Mouse (Mus musculus) kidney, postnatal 0 days (tissue): Measurements from ENCODE around the gene Kctd7. TPM values are rescaled to one million over a fixed set of nuclear protein-coding genes. Genes with fewer than 3 reads are reported as not detected.

Experiments used
- ATAC-seq: fragments of 200-750 bp; cut with Nextera tagmentation; replicated peaks from 2 replicates; pipeline ENCODE4 v1.8.0; 2017; ENCODE audit warnings: low read depth, moderate number of reproducible peaks, moderate TSS enrichment, moderate library complexity; ENCODE audit not compliant: low FRiP score
- DNase-seq: peaks from one replicate; pipeline ENCODE4 v3.0.0-alpha.2; 2016; ENCODE audit warnings: low spot score
- H3K27ac ChIP-seq: fragments of 300-500 bp; sonication (generic); 2 replicates; pipeline ENCODE4 v1.5.1; 2014; ENCODE audit warnings: mild to moderate bottlenecking
- H3K27me3 ChIP-seq: fragments of 300-500 bp; sonication (generic); 2 replicates; pipeline ENCODE4 v1.6.1; 2014; ENCODE audit warnings: low read length, mixed read lengths; ENCODE audit not compliant: insufficient read depth
- H3K36me3 ChIP-seq: fragments of 300-500 bp; sonication (generic); 2 replicates; pipeline ENCODE4 v1.6.1; 2014; ENCODE audit warnings: low read length, mixed read lengths; ENCODE audit not compliant: insufficient read depth
- H3K4me1 ChIP-seq: fragments of 300-500 bp; sonication (generic); replicated peaks from 2 replicates; pipeline ENCODE4 v1.6.1; 2014; ENCODE audit warnings: antibody characterized with exemption, low read length, mixed read lengths; ENCODE audit not compliant: insufficient read depth
- H3K4me2 ChIP-seq: fragments of 300-500 bp; sonication (generic); 2 replicates; pipeline ENCODE4 v1.6.1; 2014; ENCODE audit warnings: mild to moderate bottlenecking, low read length, moderate library complexity, mixed read lengths
- H3K4me3 ChIP-seq: fragments of 300-500 bp; sonication (generic); replicated peaks from 2 replicates; pipeline ENCODE4 v1.5.1; 2014; ENCODE audit warnings: low read depth, low read length
- H3K9ac ChIP-seq: fragments of 300-500 bp; sonication (generic); 2 replicates; pipeline ENCODE4 v1.6.1; 2014; ENCODE audit warnings: low read depth, low read length
- H3K9me3 ChIP-seq: fragments of 300-500 bp; sonication (generic); replicated peaks from 2 replicates; pipeline ENCODE4 v1.6.1; 2016; ENCODE audit warnings: low read length, inconsistent platforms, mixed read lengths
- CTCF ChIP-seq: IDR thresholded peaks from 2 replicates; pipeline ENCODE4 v1.5.1; 2016; ENCODE audit warnings: antibody characterized with exemption, low read depth, mild to moderate bottlenecking, moderate library complexity
- WGBS: fragments of 180-500 bp; shearing (Covaris S2); extraction: QIAGEN DNeasy Blood & Tissue Kit; methylation state at CpG from one replicate; pipeline ENCODE4 v1.1.7; 2014; 5-methylcytosine and 5-hydroxymethylcytosine counted together
- polyA plus RNA-seq: library from polyadenylated mRNA; unstranded; fragments of >200 nt; fragmentation: Nextera tagmentation; extraction: Ambion mirVana; gene quantifications from 2 replicates; pipeline ENCODE4 v1.2.1, GENCODE M21; 2015

The Kctd7 gene
- polyA plus RNA-seq, 1 experiment from 2014 or later = 4.2 TPM

DNA sequence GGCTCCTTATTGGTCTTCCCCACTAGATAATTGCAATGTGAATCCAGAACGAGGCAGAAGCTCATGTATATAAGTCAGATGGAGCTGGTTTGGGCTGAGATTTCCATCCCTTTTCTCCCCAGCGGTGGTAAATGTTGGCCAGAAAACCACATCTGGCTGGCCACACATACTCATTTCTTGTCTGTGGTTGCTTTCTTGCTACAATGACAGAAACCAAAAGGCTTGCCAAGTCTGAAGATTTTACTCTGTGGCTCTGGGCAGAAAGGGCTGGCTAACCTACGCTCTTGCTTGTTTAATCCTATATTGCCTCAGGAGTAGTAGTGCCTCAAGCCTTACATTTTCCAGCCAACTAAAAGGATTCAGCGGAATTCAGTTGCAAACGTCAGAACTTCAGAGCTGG is 3.5 kb upstream of the Kctd7 start:
- Histone ChIP-seq H3K4me3 (no peak overlapping the region), H3K4me1 (peaks cover 5% of the 10 kb centered on the region; the same call in 1 of the 2 replicates), H3K4me2 (no peak overlapping the region), H3K9me3 (no peaks in the 10 kb centered on the region), H3K27me3 (no peaks in the 10 kb centered on the region), H3K27ac (no peak overlapping the region), H3K9ac (no peak overlapping the region), H3K36me3 (no peaks in the 10 kb centered on the region)
- WGBS = 86% methylated on average over 5 of the region's 5 CpGs
- DNase-seq = no peak
- ATAC-seq = no peak
- no peak for TF ChIP-seq CTCF

DNA sequence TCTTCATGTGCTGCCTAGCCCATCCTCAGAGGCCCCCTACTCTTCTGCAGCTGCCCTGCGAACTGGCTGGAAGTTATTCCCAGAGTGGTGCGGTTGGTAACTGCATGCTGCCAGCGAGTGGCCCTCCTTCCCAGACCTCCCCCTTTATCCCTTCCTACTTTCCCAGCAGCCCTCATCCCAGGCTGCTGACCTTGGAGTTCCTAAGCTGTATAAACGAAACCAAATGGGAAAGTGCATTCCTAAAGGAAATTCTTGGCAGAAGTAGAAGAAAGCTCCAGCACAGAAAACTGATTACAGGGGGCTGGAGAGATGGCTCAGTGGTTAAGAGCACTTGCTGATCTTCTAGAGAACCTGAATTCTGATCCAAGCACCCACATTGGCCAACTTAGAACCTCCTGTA is 2.6 kb upstream of the Kctd7 start:
- H3K4me3 ChIP-seq = no peak overlapping the region
- TF ChIP-seq CTCF = no peak
- WGBS = 55% methylated on average over 4 of the region's 4 CpGs
- no peak overlapping the region for H3K27ac ChIP-seq
- no peaks in the 10 kb centered on the region for H3K9me3 ChIP-seq
- H3K9ac ChIP-seq = no peak overlapping the region
- no peaks in the 10 kb centered on the region for H3K27me3 ChIP-seq
- no peak overlapping the region for H3K4me2 ChIP-seq
- peak; percentile 64 for DNase-seq
- no peaks in the 10 kb centered on the region for H3K36me3 ChIP-seq
- ATAC-seq = no peak
- H3K4me1 ChIP-seq = peaks cover 5% of the 10 kb centered on the region; the same call in 1 of the 2 replicates

DNA sequence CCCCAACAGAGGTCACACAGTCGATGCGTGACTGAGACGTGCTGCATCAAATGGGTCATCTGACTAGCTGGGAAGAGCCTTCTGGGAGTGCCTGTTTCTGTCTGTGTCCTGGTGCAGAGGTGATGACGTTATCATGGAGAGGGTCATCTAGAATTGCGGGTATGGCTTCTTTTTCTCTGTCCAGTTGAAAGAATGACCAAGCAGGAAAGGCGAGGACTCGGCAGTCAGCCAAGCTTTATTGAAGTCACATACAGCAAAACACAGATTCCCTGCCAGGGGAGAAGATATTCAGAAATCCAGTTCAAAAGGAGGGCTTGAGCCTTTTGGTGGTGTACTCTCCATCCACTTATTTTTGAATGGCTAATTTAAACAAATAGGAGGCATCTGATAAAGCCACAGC is 1.6 kb upstream of the Kctd7 start:
- ATAC-seq = no peak
- Histone ChIP-seq H3K4me3 (no peak overlapping the region), H3K4me1 (peaks cover 5% of the 10 kb centered on the region; the same call in 1 of the 2 replicates), H3K9ac (no peak overlapping the region), H3K27ac (no peak overlapping the region), H3K36me3 (no peaks in the 10 kb centered on the region), H3K9me3 (no peaks in the 10 kb centered on the region), H3K4me2 (no peak overlapping the region), H3K27me3 (no peaks in the 10 kb centered on the region)
- no peak for DNase-seq
- 86% methylated on average over 7 of the region's 7 CpGs for WGBS
- TF ChIP-seq CTCF = no peak

- peak overlapping the region; percentile 62; the same call in 1 of the 2 replicates for H3K27ac ChIP-seq
- H3K36me3 ChIP-seq = peaks cover 7% of the 10 kb centered on the region; the same call in 1 of the 2 replicates
- DNase-seq (peak; percentile 74), ATAC-seq (peak; percentile 34)
- peak overlapping the region; percentile 62; the same call in 1 of the 2 replicates for H3K9ac ChIP-seq
- H3K27me3 ChIP-seq = no peaks in the 10 kb centered on the region
- H3K4me2 ChIP-seq = peak overlapping the region; percentile 89
- TF ChIP-seq CTCF = no peak; the same call in 1 of the 2 replicates
- WGBS = 4% methylated on average over 20 of the region's 20 CpGs
- no peaks in the 10 kb centered on the region for H3K9me3 ChIP-seq
- H3K4me3 ChIP-seq = peak overlapping the region; percentile 63
- H3K4me1 ChIP-seq = peaks cover 5% of the 10 kb centered on the region; the same call in 1 of the 2 replicates
Observed at GRCm38 (mm10) chr5:130143977-130144333, 706 bp upstream of the Kctd7 start.

GRCm38 (mm10) chr5:130145961-130146360 is 1.3 kb downstream of the Kctd7 start:
- Histone ChIP-seq H3K36me3 (peaks cover 7% of the 10 kb centered on the region; the same call in 1 of the 2 replicates), H3K27me3 (no peaks in the 10 kb centered on the region), H3K4me3 (no peak overlapping the region), H3K4me1 (peaks cover 5% of the 10 kb centered on the region; the same call in 1 of the 2 replicates), H3K4me2 (no peak overlapping the region), H3K9ac (no peak overlapping the region), H3K9me3 (no peaks in the 10 kb centered on the region), H3K27ac (no peak overlapping the region)
- no peak for TF ChIP-seq CTCF
- DNase-seq = no peak
- WGBS = 80% methylated on average over 8 of the region's 8 CpGs
- ATAC-seq = no peak

DNA sequence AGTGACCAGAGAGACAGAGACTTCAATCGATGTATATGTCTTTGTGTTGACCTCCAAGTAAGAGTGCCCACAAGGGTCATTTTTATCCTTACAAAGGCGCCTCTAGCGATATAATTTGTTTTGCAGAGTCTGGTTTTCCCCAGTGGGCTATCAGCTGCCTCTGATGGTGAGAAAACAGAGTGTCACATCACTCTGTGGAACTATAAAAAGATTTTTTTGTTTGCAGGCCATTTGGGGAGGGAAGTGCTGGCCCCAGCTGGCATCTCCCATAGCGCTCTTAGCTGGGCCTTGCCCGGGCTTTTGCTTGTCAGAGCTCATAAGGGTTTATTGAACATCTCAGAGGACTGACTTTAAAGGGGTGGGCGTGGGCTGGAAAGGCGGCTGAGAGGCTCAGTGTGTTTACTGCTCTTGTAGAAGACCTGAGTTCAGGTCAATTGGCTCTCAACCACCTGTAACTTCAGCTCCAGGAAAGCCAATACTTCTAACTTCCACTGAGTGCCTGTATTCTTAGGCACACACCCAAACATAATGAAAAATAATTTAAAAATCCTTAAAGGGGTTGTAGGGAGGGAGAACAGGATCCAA is 5.2 kb downstream of the Kctd7 start:
- Histone ChIP-seq H3K4me3 (no peak overlapping the region), H3K4me1 (no peaks in the 10 kb centered on the region), H3K27me3 (no peaks in the 10 kb centered on the region), H3K9ac (no peak overlapping the region), H3K4me2 (no peak overlapping the region), H3K9me3 (no peaks in the 10 kb centered on the region), H3K27ac (no peak overlapping the region), H3K36me3 (peaks cover 20% of the 10 kb centered on the region; the same call in 1 of the 2 replicates)
- WGBS = 56% methylated on average over 7 of the region's 7 CpGs
- ATAC-seq (no peak), DNase-seq (no peak)
- no peak for TF ChIP-seq CTCF
